Mouse (Mus musculus) intestine, postnatal 0 days (tissue): ENCODE measurements at regions not wholly inside any gene's neighbourhood (a gene's known extent, or its start where the extent isn't known, plus 50 kb on each side); places are given as distances from the start of the nearest gene placed in this dataset.

Experiments
- ATAC-seq: fragments of 200-750 bp; cut with Nextera tagmentation; 2 replicates; pipeline ENCODE4 v1.8.0; 2017; ENCODE audit warnings: mild to moderate bottlenecking, moderate TSS enrichment, moderate library complexity
- H3K27ac ChIP-seq: fragments of 300-500 bp; sonication (generic); 2 replicates; pipeline ENCODE4 v1.5.1; 2014; ENCODE audit warnings: mild to moderate bottlenecking, low read depth, low read length, moderate library complexity
- H3K27me3 ChIP-seq: fragments of 300-500 bp; sonication (generic); replicated peaks from 2 replicates; pipeline ENCODE4 v1.6.1; 2014; ENCODE audit warnings: low read length, mixed read lengths; ENCODE audit not compliant: control insufficient read depth, insufficient read depth
- H3K36me3 ChIP-seq: fragments of 300-500 bp; sonication (generic); 2 replicates; pipeline ENCODE4 v1.6.1; 2014; ENCODE audit warnings: mild to moderate bottlenecking, moderate library complexity; ENCODE audit not compliant: control insufficient read depth, insufficient read depth
- H3K4me1 ChIP-seq: fragments of 300-500 bp; sonication (generic); replicated peaks from 2 replicates; pipeline ENCODE4 v1.6.1; 2014; ENCODE audit warnings: antibody characterized with exemption, low read length, mixed read lengths; ENCODE audit not compliant: control insufficient read depth, insufficient read depth
- H3K4me2 ChIP-seq: fragments of 300-500 bp; sonication (generic); replicated peaks from 2 replicates; pipeline ENCODE4 v1.6.1; 2014; ENCODE audit warnings: low read depth, mild to moderate bottlenecking, moderate library complexity
- H3K4me3 ChIP-seq: fragments of 300-500 bp; sonication (generic); 2 replicates; pipeline ENCODE4 v1.5.1; 2014; ENCODE audit warnings: low read depth, low read length
- H3K9ac ChIP-seq: fragments of 300-500 bp; sonication (generic); 2 replicates; pipeline ENCODE4 v1.6.1; 2014; ENCODE audit warnings: mild to moderate bottlenecking, low read depth, low read length
- H3K9me3 ChIP-seq: fragments of 300-500 bp; sonication (generic); 2 replicates; pipeline ENCODE4 v1.6.1; 2016; ENCODE audit warnings: mixed run types; ENCODE audit not compliant: control insufficient read depth
- CTCF ChIP-seq: sonication (generic); IDR thresholded peaks from 2 replicates; pipeline ENCODE4 v1.5.1; 2016; ENCODE audit warnings: low read depth, mild to moderate bottlenecking, control low read depth, antibody characterized with exemption, moderate library complexity
- WGBS: fragments of 180-500 bp; shearing (Covaris S2); extraction: QIAGEN DNeasy Blood & Tissue Kit; methylation state at CpG from one replicate; pipeline ENCODE4 v1.1.7; 2014; 5-methylcytosine and 5-hydroxymethylcytosine counted together

DNA sequence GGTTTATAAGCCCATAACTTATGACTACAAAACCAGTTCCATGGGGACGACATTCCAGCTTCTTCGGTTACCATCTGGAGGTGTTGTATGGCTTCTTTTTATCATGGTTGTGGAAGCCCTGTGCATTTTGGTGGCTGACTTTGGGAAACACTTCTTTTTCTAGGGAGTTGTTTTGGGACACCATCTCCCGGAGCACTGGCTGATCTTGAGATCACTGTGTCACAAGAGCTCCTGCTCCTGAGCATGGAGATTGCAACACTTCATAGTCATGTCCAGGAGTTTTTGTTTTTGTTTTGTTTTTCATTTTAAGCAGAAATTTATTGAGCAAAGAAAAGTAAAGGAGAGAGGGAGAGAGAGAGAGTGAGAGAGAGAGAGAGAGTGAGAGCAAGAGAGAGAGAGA is 729.1 kb upstream of the Car8 start:
- ATAC-seq, result no peak
- no peaks in the 10 kb centered on the region for H3K9me3 ChIP-seq
- no peak overlapping the region for H3K4me3 ChIP-seq
- WGBS, result 85% methylated on average over 3 of the region's 3 CpGs
- H3K4me1 ChIP-seq, result no peaks in the 10 kb centered on the region
- H3K36me3 ChIP-seq, result no peaks in the 10 kb centered on the region
- no peaks in the 10 kb centered on the region for H3K27me3 ChIP-seq
- no peak for TF ChIP-seq CTCF
- no peak overlapping the region for H3K4me2 ChIP-seq
- H3K27ac ChIP-seq, result no peak overlapping the region
- no peak overlapping the region for H3K9ac ChIP-seq

DNA sequence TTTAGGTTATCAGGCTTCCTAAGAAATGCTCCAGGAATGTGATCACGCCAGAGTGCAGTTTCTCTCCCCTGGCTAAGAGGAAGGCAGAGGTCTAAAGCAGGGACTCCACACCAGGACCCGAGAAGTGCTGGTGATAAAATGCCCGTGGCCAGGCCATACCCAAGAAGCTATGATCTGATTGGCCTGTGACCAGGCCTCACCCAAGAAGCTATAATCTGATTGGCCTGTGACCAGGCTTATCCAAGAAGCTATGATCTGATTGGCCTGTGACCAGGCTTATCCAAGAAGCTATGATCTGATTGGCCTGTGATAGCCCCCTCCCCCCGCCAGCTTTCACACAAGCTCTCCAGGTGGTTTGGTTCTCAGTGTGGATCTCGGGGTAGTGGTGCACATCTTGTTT is 726.7 kb upstream of the Car8 start:
- 83% methylated on average over 5 of the region's 5 CpGs for WGBS

DNA sequence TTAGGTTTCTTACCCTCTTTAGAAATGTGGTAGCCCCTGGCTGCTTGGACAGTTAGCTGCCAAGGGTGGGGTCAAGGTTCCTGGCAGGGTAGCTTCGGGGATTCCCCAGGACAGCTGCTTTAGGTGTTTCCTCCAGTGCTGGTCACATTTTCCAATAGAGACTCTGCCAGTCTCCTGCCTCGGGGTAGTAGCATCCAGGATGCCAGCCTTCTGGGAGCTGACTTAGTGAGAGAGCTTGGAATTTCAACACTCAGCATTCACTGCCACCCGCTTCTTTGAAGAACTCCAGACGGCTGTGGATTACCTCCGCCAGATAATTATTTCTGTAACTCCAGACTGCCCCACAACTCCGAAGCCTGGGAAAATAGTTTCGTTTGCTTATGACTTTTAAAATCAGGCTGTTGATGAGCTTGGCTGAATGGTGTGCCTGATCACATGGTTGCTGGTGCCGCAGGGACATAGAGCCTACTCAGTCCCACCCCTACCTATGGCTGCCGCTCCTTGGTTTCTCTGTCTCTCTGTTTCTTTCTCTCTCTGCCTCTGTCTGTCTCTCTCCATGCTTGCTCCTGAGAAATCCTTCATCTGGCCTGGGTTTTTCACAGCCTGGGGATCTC is 724.2 kb upstream of the Car8 start:
- H3K4me2 ChIP-seq, result no peak overlapping the region
- no peaks in the 10 kb centered on the region for H3K4me1 ChIP-seq
- 47% methylated on average over 9 of the region's 9 CpGs for WGBS
- H3K4me3 ChIP-seq, result no peak overlapping the region
- H3K27me3 ChIP-seq, result no peaks in the 10 kb centered on the region
- no peak for ATAC-seq
- no peak overlapping the region for H3K9ac ChIP-seq
- no peaks in the 10 kb centered on the region for H3K36me3 ChIP-seq
- no peak overlapping the region for H3K27ac ChIP-seq
- no peaks in the 10 kb centered on the region for H3K9me3 ChIP-seq
- TF ChIP-seq CTCF, result no peak

More for the DNA sequence above, 726.7 kb upstream of the Car8 start:
- no peak for TF ChIP-seq CTCF
- H3K4me2 ChIP-seq, result no peak overlapping the region
- no peaks in the 10 kb centered on the region for H3K27me3 ChIP-seq
- ATAC-seq, result no peak
- H3K27ac ChIP-seq, result no peak overlapping the region
- H3K36me3 ChIP-seq, result no peaks in the 10 kb centered on the region
- no peak overlapping the region for H3K9ac ChIP-seq
- H3K4me1 ChIP-seq, result no peaks in the 10 kb centered on the region
- no peak overlapping the region for H3K4me3 ChIP-seq
- H3K9me3 ChIP-seq, result no peaks in the 10 kb centered on the region

DNA sequence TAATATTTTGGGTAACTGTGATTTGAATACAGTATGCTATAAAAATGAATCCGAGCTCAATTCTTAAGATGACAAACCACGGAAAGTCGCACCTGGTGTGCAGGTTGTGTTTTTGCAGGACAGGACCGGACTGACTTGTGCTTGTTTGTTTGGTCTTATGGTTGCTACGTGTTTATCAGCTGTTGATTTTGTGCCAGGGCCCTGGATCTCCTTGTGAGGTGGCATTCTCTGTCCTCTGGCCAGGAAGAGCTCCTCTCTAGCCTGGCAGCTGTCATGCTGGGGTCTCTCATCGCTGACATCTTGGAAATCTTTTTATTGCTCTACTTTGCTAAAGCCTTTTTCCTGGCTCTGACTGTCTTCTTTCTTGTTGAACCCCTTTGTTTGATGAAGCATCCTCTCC is 723.0 kb upstream of the Car8 start:
- WGBS, result 75% methylated on average over 6 of the region's 6 CpGs
- Histone ChIP-seq H3K36me3 (no peaks in the 10 kb centered on the region), H3K9me3 (no peaks in the 10 kb centered on the region), H3K4me2 (no peak overlapping the region), H3K4me1 (no peaks in the 10 kb centered on the region), H3K4me3 (no peak overlapping the region), H3K9ac (no peak overlapping the region), H3K27ac (no peak overlapping the region), H3K27me3 (no peaks in the 10 kb centered on the region)
- ATAC-seq, result no peak
- no peak for TF ChIP-seq CTCF

DNA sequence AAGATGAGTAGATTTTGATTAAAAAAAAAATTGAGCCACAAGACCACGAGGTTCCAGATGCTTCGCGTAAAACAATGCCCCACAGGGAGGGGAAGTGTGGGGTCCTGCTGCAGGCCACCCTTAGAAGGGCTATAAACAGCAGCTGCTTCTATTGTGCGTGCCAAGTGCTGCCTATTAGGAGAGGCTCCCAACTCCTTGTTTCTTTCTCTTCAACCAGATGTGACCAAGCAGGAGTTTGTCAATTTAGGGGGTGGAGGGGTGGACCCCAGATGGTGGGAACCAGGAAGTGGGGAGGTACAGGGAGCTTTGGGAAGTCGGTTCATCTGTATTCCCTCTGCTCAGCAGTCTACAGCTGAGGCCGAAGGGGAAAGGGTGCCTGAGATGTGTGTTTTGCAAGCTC is 718.9 kb upstream of the Car8 start:
- no peaks in the 10 kb centered on the region for H3K36me3 ChIP-seq

DNA sequence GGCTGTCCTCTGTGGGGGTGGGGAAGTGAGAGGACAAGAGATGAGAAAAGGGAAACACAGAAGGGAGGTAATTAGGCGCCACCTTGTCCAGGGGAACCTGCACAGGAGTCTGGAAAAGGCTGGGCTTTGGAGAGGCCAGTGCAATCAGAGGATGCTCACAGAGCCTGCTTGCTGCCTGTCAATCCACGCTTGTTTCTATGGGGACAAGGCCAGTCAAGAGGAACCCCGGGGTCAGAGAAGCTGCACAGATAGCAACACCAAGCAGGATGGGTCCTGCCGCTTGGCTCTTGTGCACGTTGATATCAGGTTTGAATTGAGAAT is 718.1 kb upstream of the Car8 start:
- Histone ChIP-seq H3K4me3 (no peak overlapping the region), H3K4me2 (no peak overlapping the region), H3K27ac (no peak overlapping the region), H3K4me1 (peaks cover 10% of the 10 kb centered on the region; the same call in 1 of the 2 replicates), H3K36me3 (no peaks in the 10 kb centered on the region), H3K9ac (no peak overlapping the region), H3K27me3 (no peaks in the 10 kb centered on the region), H3K9me3 (no peaks in the 10 kb centered on the region)
- 70% methylated on average over 5 of the region's 5 CpGs for WGBS
- ATAC-seq, result no peak
- no peak for TF ChIP-seq CTCF

More for the DNA sequence above, 718.9 kb upstream of the Car8 start:
- Histone ChIP-seq H3K27ac (no peak overlapping the region), H3K9ac (no peak overlapping the region), H3K4me3 (no peak overlapping the region), H3K4me1 (peaks cover 10% of the 10 kb centered on the region; the same call in 1 of the 2 replicates), H3K9me3 (no peaks in the 10 kb centered on the region), H3K27me3 (no peaks in the 10 kb centered on the region), H3K4me2 (no peak overlapping the region)
- 39% methylated on average over 6 of the region's 6 CpGs for WGBS
- ATAC-seq, result no peak
- no peak for TF ChIP-seq CTCF
